Mouse (Mus musculus) liver, adult 2 months (tissue): ENCODE data around the gene Cep164. TPM values are rescaled to one million over a fixed set of nuclear protein-coding genes. Genes with fewer than 3 reads are reported as not detected.

ENCODE experiments used
- DNase-seq: peaks from one replicate; pipeline ENCODE4 v3.0.0-alpha.2; 2011; ENCODE audit warnings: low read depth, low spot score; ENCODE audit errors: extremely low read depth
- H3K27ac ChIP-seq: fragments of 200-500 bp; replicated peaks from 2 replicates; pipeline ENCODE4 v1.5.1; 2012; ENCODE audit warnings: low read depth, mild to moderate bottlenecking, control low read depth, inconsistent platforms, low read length; ENCODE audit not compliant: insufficient read depth
- H3K27me3 ChIP-seq: fragments of 200-500 bp; 2 replicates; pipeline ENCODE4 v1.6.1; 2012; ENCODE audit warnings: mild to moderate bottlenecking, moderate library complexity, low read length, inconsistent platforms; ENCODE audit not compliant: control insufficient read depth, insufficient read depth
- H3K36me3 ChIP-seq: fragments of 200-500 bp; 2 replicates; pipeline ENCODE4 v1.6.1; 2012; ENCODE audit warnings: low read length, inconsistent platforms; ENCODE audit not compliant: control insufficient read depth, insufficient read depth
- H3K4me1 ChIP-seq: fragments of 200-500 bp; 2 replicates; pipeline ENCODE4 v1.6.1; 2011; ENCODE audit warnings: low read length; ENCODE audit not compliant: control insufficient read depth, insufficient read depth
- H3K4me3 ChIP-seq: fragments of 200-500 bp; 2 replicates; pipeline ENCODE4 v1.5.1; 2011; ENCODE audit warnings: low read depth, mild to moderate bottlenecking, control low read depth, low read length, moderate library complexity; ENCODE audit not compliant: insufficient read depth
- H3K79me2 ChIP-seq: fragments of 200-500 bp; 2 replicates; pipeline ENCODE4 v1.6.1; 2012; ENCODE audit warnings: inconsistent platforms, mild to moderate bottlenecking, low read length, moderate library complexity; ENCODE audit not compliant: control insufficient read depth, insufficient read depth
- H3K9ac ChIP-seq: fragments of 200-500 bp; 2 replicates; pipeline ENCODE4 v1.6.1; 2012; ENCODE audit warnings: low read depth, mild to moderate bottlenecking, control low read depth, inconsistent platforms, low read length
- CTCF ChIP-seq: fragments of 200-500 bp; IDR thresholded peaks from 2 replicates; pipeline ENCODE4 v1.5.1; 2011; ENCODE audit warnings: low read depth, low read length, control low read depth
- POLR2A ChIP-seq: fragments of 200-500 bp; IDR thresholded peaks from 2 replicates; pipeline ENCODE4 v1.6.1; 2011; ENCODE audit warnings: low read length, control low read depth; ENCODE audit not compliant: insufficient read depth; ENCODE audit errors: extremely low read depth
- WGBS: fragments of 180-500 bp; shearing (Covaris S2); methylation state at CpG from one replicate; pipeline ENCODE4 v1.1.7; 2018; 5-methylcytosine and 5-hydroxymethylcytosine counted together
- polyA plus RNA-seq: library from polyadenylated mRNA; depleted of rRNA; stranded (reverse); fragments of >200 nt; gene quantifications from 2 replicates; pipeline ENCODE4 v1.2.3, GENCODE M21; 2012
- total RNA-seq: library from RNA; depleted of rRNA; stranded (reverse); fragments of >200 nt; gene quantifications from 2 replicates; pipeline ENCODE4 v1.2.3, GENCODE M21; 2014

Cep164 gene
- total and polyA plus RNA-seq, 2 experiments = 4.1 to 8.3 TPM

- Histone ChIP-seq H3K79me2 (no peaks in the 10 kb centered on the region), H3K27me3 (no peaks in the 10 kb centered on the region), H3K4me3 (no peak overlapping the region), H3K9ac (no peak overlapping the region), H3K36me3 (peaks cover 2% of the 10 kb centered on the region; the same call in 1 of the 2 replicates), H3K4me1 (no peaks in the 10 kb centered on the region), H3K27ac (no peak overlapping the region)
- DNase-seq = no peak
- TF ChIP-seq POLR2A (no peak), CTCF (no peak)
- WGBS = 95% methylated on average over 21 of the region's 21 CpGs
These were observed 25.3 kb downstream of the Cep164 start for GRCm38 (mm10) chr9:45803070-45803774.

- no peak overlapping the region for H3K27ac ChIP-seq
- TF ChIP-seq CTCF (no peak), POLR2A (no peak)
- no peaks in the 10 kb centered on the region for H3K36me3 ChIP-seq
- no peaks in the 10 kb centered on the region for H3K4me1 ChIP-seq
- no peaks in the 10 kb centered on the region for H3K79me2 ChIP-seq
- H3K9ac ChIP-seq = no peak overlapping the region
- 94% methylated on average over 8 of the region's 8 CpGs for WGBS
- no peak overlapping the region for H3K4me3 ChIP-seq
- H3K27me3 ChIP-seq = no peaks in the 10 kb centered on the region
- no peak for DNase-seq
These were observed 29.1 kb downstream of the Cep164 start for GRCm38 (mm10) chr9:45799402-45799801.

GRCm38 (mm10) chr9:45798467-45799164, 29.9 kb downstream of the Cep164 start:
- no peak for DNase-seq
- Histone ChIP-seq H3K9ac (no peak overlapping the region), H3K27me3 (no peaks in the 10 kb centered on the region), H3K79me2 (no peaks in the 10 kb centered on the region), H3K27ac (no peak overlapping the region), H3K4me1 (no peaks in the 10 kb centered on the region), H3K36me3 (no peaks in the 10 kb centered on the region), H3K4me3 (no peak overlapping the region)
- TF ChIP-seq POLR2A = no peak
- TF ChIP-seq CTCF = no peak
- whole genome bisulfite sequencing = 74% methylated on average over 13 of the region's 13 CpGs

GRCm38 (mm10) chr9:45797271-45797670, 31.2 kb downstream of the Cep164 start:
- H3K79me2 ChIP-seq = no peaks in the 10 kb centered on the region
- H3K27ac ChIP-seq = no peak overlapping the region
- DNase-seq = no peak
- no peaks in the 10 kb centered on the region for H3K27me3 ChIP-seq
- H3K36me3 ChIP-seq = peaks cover 4% of the 10 kb centered on the region; the same call in 1 of the 2 replicates
- no peak overlapping the region for H3K9ac ChIP-seq
- WGBS = 86% methylated on average over 3 of the region's 3 CpGs
- TF ChIP-seq CTCF = no peak
- TF ChIP-seq POLR2A = no peak
- H3K4me1 ChIP-seq = no peaks in the 10 kb centered on the region
- no peak overlapping the region for H3K4me3 ChIP-seq

GRCm38 (mm10) chr9:45795722-45796121, 32.8 kb downstream of the Cep164 start:
- Histone ChIP-seq H3K4me1 (no peaks in the 10 kb centered on the region), H3K27ac (no peak overlapping the region), H3K9ac (no peak overlapping the region), H3K79me2 (no peaks in the 10 kb centered on the region), H3K27me3 (no peaks in the 10 kb centered on the region), H3K4me3 (no peak overlapping the region), H3K36me3 (peaks cover 4% of the 10 kb centered on the region; the same call in 1 of the 2 replicates)
- TF ChIP-seq POLR2A = no peak
- no peak for TF ChIP-seq CTCF
- DNase-seq = no peak
- WGBS = 84% methylated on average over 5 of the region's 5 CpGs

GRCm38 (mm10) chr9:45793697-45794096, 34.8 kb downstream of the Cep164 start:
- DNase-seq = no peak
- no peaks in the 10 kb centered on the region for H3K27me3 ChIP-seq
- H3K27ac ChIP-seq = no peak overlapping the region
- no peaks in the 10 kb centered on the region for H3K79me2 ChIP-seq
- no peak overlapping the region for H3K4me3 ChIP-seq
- H3K9ac ChIP-seq = no peak overlapping the region
- TF ChIP-seq POLR2A = no peak
- H3K36me3 ChIP-seq = peaks cover 4% of the 10 kb centered on the region; the same call in 1 of the 2 replicates
- H3K4me1 ChIP-seq = no peaks in the 10 kb centered on the region
- 93% methylated on average over 6 of the region's 6 CpGs for WGBS
